In genomic region chr3:73708410-73708714, GRCm38 (mm10) we compare ENCODE assay signal across 7 mouse cellular contexts. TPM values are rescaled to one million over a fixed set of nuclear protein-coding genes. Genes with fewer than 3 reads are reported as not detected.
DNase-seq lines count a peak whose midpoint lies in the region; ATAC-seq and TF ChIP-seq lines count a peak whose summit lies in the region.

TSS of gene Bche (minus strand) at chr3:73708415.

- H3K4me3 ChIP-seq in E14TG2a.4 (replicated peaks; ENCODE audit: low read length) (peak within 1 kb of the TSS; percentile 62), ES-E14 (ENCODE audit: insufficient read depth in 1 of 2, low read depth in 1 of 2, low read length in 2 of 2, poor library complexity in 1 of 2, severe bottlenecking in 1 of 2) (peak within 1 kb of the TSS; percentile 1 to 56; a peak in 3 of 4 replicates)
- peak within 1 kb of the TSS; percentile 47 for H3K4me3 ChIP-seq in heart, embryonic 16.5 days (ENCODE audit: low read length)
- H3K4me3 ChIP-seq in liver, embryonic 13.5 days (replicated peaks): peak within 1 kb of the TSS; percentile 45

- no peak for ATAC-seq in heart, embryonic 16.5 days (replicated peaks; ENCODE audit: extremely low read depth, insufficient read depth, low FRiP score)
- ATAC-seq in liver, embryonic 13.5 days (ENCODE audit: low read depth): no peak

- H3K4me1 ChIP-seq in E14TG2a.4 (replicated peaks; ENCODE audit: low read depth, low read length) (peaks cover 6% of the 10 kb centered on the region; the same call in 1 of the 2 replicates), ES-E14 (ENCODE audit: control insufficient read depth in 2 of 2, insufficient read depth in 2 of 2, low read length in 2 of 2, poor library complexity in 1 of 2) (no peaks in the 10 kb centered on the region)
- H3K4me1 ChIP-seq in heart, embryonic 16.5 days (ENCODE audit: control insufficient read depth, insufficient read depth, low read length): no peaks in the 10 kb centered on the region
- H3K4me1 ChIP-seq in liver, embryonic 13.5 days (replicated peaks): no peaks in the 10 kb centered on the region

- no peaks in the 10 kb centered on the region for H3K36me3 ChIP-seq in E14TG2a.4 (ENCODE audit: insufficient read depth, low read length)
- H3K36me3 ChIP-seq in ES-E14 (ENCODE audit: control insufficient read depth, insufficient read depth, low read length, poor library complexity, severe bottlenecking): no peaks in the 10 kb centered on the region
- H3K36me3 ChIP-seq in heart, embryonic 16.5 days (ENCODE audit: control insufficient read depth, insufficient read depth): no peaks in the 10 kb centered on the region
- H3K36me3 ChIP-seq in liver, embryonic 13.5 days: no peaks in the 10 kb centered on the region

- no peak for TF ChIP-seq CTCF in E14TG2a.4 (conservative IDR thresholded peaks at IDR 0.05; ENCODE audit: low read length)

- H3K27me3 ChIP-seq in E14TG2a.4 (ENCODE audit: insufficient read depth, low read length): no peaks in the 10 kb centered on the region
- no peaks in the 10 kb centered on the region for H3K27me3 ChIP-seq in heart, embryonic 16.5 days (ENCODE audit: control insufficient read depth, insufficient read depth, low read length)
- no peaks in the 10 kb centered on the region for H3K27me3 ChIP-seq in liver, embryonic 13.5 days

- 10% methylated on average over 10 of the region's 10 CpGs for WGBS in heart, embryonic 16.5 days
- 22% methylated on average over 10 of the region's 10 CpGs for WGBS in liver, embryonic 13.5 days (ENCODE audit: insufficient replicate concordance)

- H3K4me2 ChIP-seq in heart, embryonic 16.5 days (ENCODE audit: low read depth, low read length): peak within 1 kb of the TSS; percentile 46
- peak within 1 kb of the TSS; percentile 29; the same call in 1 of the 2 replicates for H3K4me2 ChIP-seq in liver, embryonic 13.5 days

- H3K27ac ChIP-seq in ES-E14 (ENCODE audit: insufficient read depth, low read depth, low read length, poor library complexity, severe bottlenecking): no peak within 1 kb of the TSS
- H3K27ac ChIP-seq in heart, embryonic 16.5 days (ENCODE audit: low read length): peak within 1 kb of the TSS; percentile 47
- H3K27ac ChIP-seq in liver, embryonic 13.5 days: peak within 1 kb of the TSS; percentile 23

- DNase-seq in ES-E14 (ENCODE audit: low read depth, low spot score): no peak
- DNase-seq in liver, embryonic 13.5 days: no peak
- no peak for DNase-seq in frontal cortex, postnatal 10 days (ENCODE audit: low spot score in 2 of 2)
- no peak for DNase-seq in urinary bladder, postnatal 25 days (ENCODE audit: low spot score)
- DNase-seq in gastrocnemius, adult 8-10 months (ENCODE audit: low spot score in 2 of 2): no peak

- no peak within 1 kb of the TSS for H3K9ac ChIP-seq in ES-E14 (ENCODE audit: insufficient read depth, low read depth, low read length, poor library complexity, severe bottlenecking)
- peak within 1 kb of the TSS; percentile 62 for H3K9ac ChIP-seq in heart, embryonic 16.5 days (ENCODE audit: low read length)
- H3K9ac ChIP-seq in liver, embryonic 13.5 days: peak within 1 kb of the TSS; percentile 29

- no peaks in the 10 kb centered on the region for H3K9me3 ChIP-seq in E14TG2a.4 (ENCODE audit: low read length)
- no peaks in the 10 kb centered on the region for H3K9me3 ChIP-seq in ES-E14 (ENCODE audit: control insufficient read depth, insufficient read depth, low read depth, low read length)
- H3K9me3 ChIP-seq in heart, embryonic 16.5 days (replicated peaks; ENCODE audit: control insufficient read depth, low read length): no peaks in the 10 kb centered on the region
- no peaks in the 10 kb centered on the region for H3K9me3 ChIP-seq in liver, embryonic 13.5 days (replicated peaks)

- in situ Hi-C loops in ES-E14 (cut with MboI; ENCODE audit: low sequenced_read_pairs in 2 of 2, unreplicated experiment in 2 of 2): no loop called here

TF ChIP-seq in ES-E14, 5 proteins besides CTCF, POLR2A, EP300 and RAD21:
- TF ChIP-seq CHD2 (IDR thresholded peaks at IDR 0.05; ENCODE audit: low read depth, low read length) (no peak), ZC3H11A (IDR thresholded peaks at IDR 0.05; ENCODE audit: borderline replicate concordance, low read depth, low read length) (no peak), MAFK (IDR thresholded peaks at IDR 0.05; ENCODE audit: insufficient read depth, low read depth, low read length) (no peak), HCFC1 (IDR thresholded peaks at IDR 0.05; ENCODE audit: borderline replicate concordance, insufficient read depth, low read length) (no peak), ZNF384 (IDR thresholded peaks at IDR 0.05; ENCODE audit: low read depth, low read length) (no peak)

RNA-seq across cellular contexts. Expression of gene Bche, which starts in this region (rescaled TPM):
- total RNA-seq in ES-E14 (2012; rRNA removed): 4.2 and 6.6 TPM in 2 replicates
- polyA plus RNA-seq in heart, embryonic 16.5 days (2015; fragmentation: Nextera tagmentation; extraction: Ambion mirVana): 14.0 and 14.3 TPM in 2 replicates
- 7.0 and 9.0 TPM in 2 replicates for polyA plus RNA-seq in liver, embryonic 13.5 days (2015; fragmentation: Nextera tagmentation; extraction: Ambion mirVana)
- 1 to 10 TPM; 1.3 to 2.0 (median 1.7) TPM for total RNA-seq in gastrocnemius, adult 8-10 months (2022)
